Mouse (Mus musculus) heart, embryonic 10.5 days (tissue): ENCODE measurements around the gene Tarbp1. TPM values are rescaled to one million over a fixed set of nuclear protein-coding genes. Genes with fewer than 3 reads are reported as not detected.
A peak's percentile ranks its signal among the peaks of the same experiment; 100 is the strongest.

Experiments used
- DNase-seq: peaks from one replicate; pipeline ENCODE4 v3.0.0-alpha.2; 2017; ENCODE audit warnings: low spot score
- H3K27ac ChIP-seq: fragments of 300-500 bp; sonication (generic); 2 replicates; pipeline ENCODE4 v1.5.1; 2016; ENCODE audit warnings: mild to moderate bottlenecking
- H3K27me3 ChIP-seq: fragments of 300-500 bp; sonication (generic); 2 replicates; pipeline ENCODE4 v1.6.1; 2016; ENCODE audit warnings: mild to moderate bottlenecking; ENCODE audit not compliant: poor library complexity, insufficient read depth, severe bottlenecking
- H3K36me3 ChIP-seq: fragments of 300-500 bp; sonication (generic); 2 replicates; pipeline ENCODE4 v1.6.1; 2016; ENCODE audit warnings: mild to moderate bottlenecking, moderate library complexity
- H3K4me1 ChIP-seq: fragments of 300-500 bp; sonication (generic); 2 replicates; pipeline ENCODE4 v1.6.1; 2016; ENCODE audit warnings: mild to moderate bottlenecking
- H3K4me3 ChIP-seq: fragments of 300-500 bp; sonication (generic); 2 replicates; pipeline ENCODE4 v1.5.1; 2016; ENCODE audit warnings: mild to moderate bottlenecking, moderate library complexity
- H3K9me3 ChIP-seq: fragments of 300-500 bp; sonication (generic); 2 replicates; pipeline ENCODE4 v1.6.1; 2016; ENCODE audit warnings: mild to moderate bottlenecking, moderate library complexity
- WGBS: fragments of 180-500 bp; shearing (Covaris S2); methylation state at CpG from one replicate; pipeline ENCODE4 v1.1.7; 2016; 5-methylcytosine and 5-hydroxymethylcytosine counted together
- polyA plus RNA-seq: library from polyadenylated mRNA; unstranded; fragments of >200 nt; fragmentation: Nextera tagmentation; extraction: Ambion mirVana; gene quantifications from 2 replicates; pipeline ENCODE4 v1.2.1, GENCODE M21; 2016

Tarbp1 gene
- polyA plus RNA-seq, result 1.9 and 2.7 TPM in 2 replicates

DNA sequence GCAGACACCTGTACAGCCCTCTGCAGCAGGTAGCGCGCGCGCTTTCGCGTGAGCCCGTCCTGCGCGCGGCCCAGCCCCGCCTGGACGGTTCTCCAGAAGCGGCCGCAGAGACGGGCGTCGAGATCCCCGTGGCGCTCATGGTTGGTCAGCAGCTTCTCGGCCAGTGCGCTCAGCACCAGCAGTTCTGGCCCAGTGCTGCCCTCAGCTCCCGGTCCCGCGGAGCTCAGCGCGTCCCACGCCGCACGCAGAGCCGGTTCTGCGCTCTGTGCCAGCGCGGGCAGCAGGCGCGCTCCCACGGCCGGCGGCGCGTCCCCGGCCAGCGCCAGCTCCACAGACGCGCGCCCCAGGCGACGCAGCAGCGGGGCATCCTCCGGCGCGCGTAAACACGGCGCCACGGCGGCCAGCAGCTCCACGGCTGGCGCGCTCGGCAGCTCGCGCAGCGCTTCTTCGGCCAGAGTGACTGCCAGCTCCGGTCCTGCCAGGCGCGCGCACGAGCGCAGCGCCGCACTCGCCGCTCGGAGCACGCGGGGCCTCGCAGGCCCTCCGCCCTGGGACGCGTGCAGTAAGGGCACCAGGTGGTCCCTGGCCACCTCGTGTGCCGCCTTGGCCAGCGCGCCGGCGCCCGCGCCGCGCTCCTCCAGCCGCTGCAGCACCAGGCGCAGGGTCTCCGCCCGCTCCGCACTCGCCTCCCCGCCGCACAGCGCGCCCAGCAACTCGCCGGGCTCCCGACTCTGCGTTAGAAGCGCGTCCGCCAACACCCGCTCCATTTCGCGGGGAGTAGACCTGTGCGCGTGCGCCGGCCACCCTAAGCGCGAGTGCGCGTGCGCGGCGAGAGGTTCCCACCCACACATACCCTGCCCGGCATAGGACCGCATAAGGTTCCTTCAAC lies at the start of gene Tarbp1:
Gene Tarbp1, minus strand, starts transcription at position 767 of the 889 bp plus-strand sequence.
- Histone ChIP-seq H3K9me3 (no peaks in the 10 kb centered on the region), H3K4me3 (peak within 1 kb of the TSS; percentile 94), H3K27ac (peak within 1 kb of the TSS; percentile 94), H3K4me1 (peaks cover 22% of the 10 kb centered on the region), H3K27me3 (peaks cover 18% of the 10 kb centered on the region), H3K36me3 (peaks cover 15% of the 10 kb centered on the region)
- under 1% methylated on average over 124 of the region's 124 CpGs for WGBS
- peak; percentile 92 for DNase-seq

DNA sequence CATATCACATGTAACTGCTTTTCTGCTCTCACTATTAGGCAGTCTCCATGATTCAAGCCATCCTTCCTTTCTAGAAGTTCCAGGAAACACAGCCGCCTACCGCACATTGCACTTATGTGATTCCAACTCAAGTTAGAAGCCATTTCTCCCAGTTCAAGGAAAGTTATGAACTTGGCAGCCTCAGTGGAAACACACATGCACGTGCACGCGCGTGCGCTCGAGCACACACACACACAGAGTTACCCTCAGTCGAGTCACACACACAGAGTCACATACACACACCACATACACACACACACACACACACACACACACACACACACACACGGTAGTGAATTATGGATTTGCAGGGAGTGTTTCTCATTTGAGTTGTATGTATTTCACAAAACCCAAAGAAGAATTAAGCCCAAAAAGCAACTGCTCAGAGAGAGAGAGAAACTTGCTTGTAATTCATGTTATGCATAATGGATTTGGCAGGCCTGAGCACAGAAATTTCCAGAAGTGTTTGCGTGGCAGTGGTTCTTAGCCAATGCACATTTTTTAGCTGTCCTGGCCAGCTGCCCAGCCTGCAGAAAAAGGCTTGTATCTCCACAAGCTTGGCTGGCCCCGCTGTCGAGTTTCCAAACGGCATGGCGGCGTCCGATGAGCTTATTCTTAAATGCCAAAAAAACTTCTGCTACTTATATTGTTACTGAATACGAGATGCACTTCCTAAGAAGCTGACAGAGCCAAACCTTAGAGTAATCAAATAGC lies 49.5 kb upstream of the Tarbp1 start:
- H3K9me3 ChIP-seq, result no peaks in the 10 kb centered on the region
- no peaks in the 10 kb centered on the region for H3K27me3 ChIP-seq
- H3K4me1 ChIP-seq, result peaks cover 46% of the 10 kb centered on the region
- DNase-seq, result no peak
- peak overlapping the region; percentile 72 for H3K27ac ChIP-seq
- WGBS, result 80% methylated on average over 18 of the region's 18 CpGs
- H3K36me3 ChIP-seq, result no peaks in the 10 kb centered on the region
- no peak overlapping the region for H3K4me3 ChIP-seq

DNA sequence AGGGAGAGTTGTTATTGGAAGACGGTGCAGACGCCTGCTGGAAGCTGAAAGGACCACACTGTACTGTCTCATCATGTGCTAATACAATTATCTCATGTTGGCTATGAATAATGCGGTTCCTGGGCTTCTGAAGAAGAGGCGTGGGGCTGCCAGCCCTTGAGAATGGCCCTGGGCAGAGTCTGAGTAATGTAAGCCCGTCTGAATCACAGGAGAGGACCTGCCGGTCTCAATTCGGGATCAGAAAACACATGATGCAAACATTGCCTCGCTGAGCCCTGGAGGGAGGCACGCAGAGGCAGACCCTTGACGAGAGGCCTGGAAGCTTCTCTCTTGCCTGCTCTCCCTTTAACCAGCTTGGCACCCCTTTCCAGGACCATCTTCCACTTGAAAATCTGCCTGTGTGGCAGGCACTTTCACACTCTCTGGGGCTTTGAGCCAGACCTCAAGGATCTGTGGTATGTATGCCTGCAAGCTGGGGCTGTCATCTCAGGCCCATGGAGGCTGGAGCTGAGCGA lies 48.3 kb upstream of the Tarbp1 start:
- Histone ChIP-seq H3K4me1 (peaks cover 35% of the 10 kb centered on the region), H3K9me3 (no peaks in the 10 kb centered on the region), H3K4me3 (no peak overlapping the region), H3K36me3 (no peaks in the 10 kb centered on the region), H3K27me3 (no peaks in the 10 kb centered on the region), H3K27ac (0 out of 2 replicates have a peak overlapping the region, but pooled peaks have one; percentile 64)
- DNase-seq, result no peak
- WGBS, result 66% methylated on average over 11 of the region's 11 CpGs

DNA sequence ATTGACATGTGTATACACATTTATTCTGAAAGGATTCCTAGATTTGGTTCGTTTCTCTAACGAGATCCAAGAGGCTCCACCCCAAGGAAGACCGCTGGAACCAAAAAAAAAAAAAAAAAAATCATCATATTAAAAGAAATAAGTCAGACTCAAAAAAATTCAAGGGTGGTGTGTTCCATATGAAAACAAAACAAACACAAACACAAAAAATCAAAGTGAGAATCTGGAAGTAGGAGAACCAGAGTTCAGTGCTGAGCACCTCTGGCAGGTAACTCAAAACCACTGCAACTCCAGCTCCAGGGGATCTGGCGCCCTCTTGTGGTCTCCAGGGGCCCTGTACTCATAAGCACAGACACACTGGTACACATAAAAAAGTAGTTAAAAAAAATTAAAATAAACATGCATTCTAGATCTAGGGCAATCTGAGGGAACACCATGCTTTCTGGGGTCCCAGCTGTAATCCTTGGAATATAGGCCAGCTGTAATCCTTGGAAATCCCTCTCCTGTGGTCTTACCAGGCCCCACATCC lies 44.6 kb upstream of the Tarbp1 start:
- no peak for DNase-seq
- Histone ChIP-seq H3K27me3 (no peaks in the 10 kb centered on the region), H3K4me1 (peaks cover 32% of the 10 kb centered on the region), H3K36me3 (no peaks in the 10 kb centered on the region), H3K9me3 (no peaks in the 10 kb centered on the region), H3K27ac (no peak overlapping the region), H3K4me3 (no peak overlapping the region)
- WGBS, result 84% methylated on average over 4 of the region's 4 CpGs

DNA sequence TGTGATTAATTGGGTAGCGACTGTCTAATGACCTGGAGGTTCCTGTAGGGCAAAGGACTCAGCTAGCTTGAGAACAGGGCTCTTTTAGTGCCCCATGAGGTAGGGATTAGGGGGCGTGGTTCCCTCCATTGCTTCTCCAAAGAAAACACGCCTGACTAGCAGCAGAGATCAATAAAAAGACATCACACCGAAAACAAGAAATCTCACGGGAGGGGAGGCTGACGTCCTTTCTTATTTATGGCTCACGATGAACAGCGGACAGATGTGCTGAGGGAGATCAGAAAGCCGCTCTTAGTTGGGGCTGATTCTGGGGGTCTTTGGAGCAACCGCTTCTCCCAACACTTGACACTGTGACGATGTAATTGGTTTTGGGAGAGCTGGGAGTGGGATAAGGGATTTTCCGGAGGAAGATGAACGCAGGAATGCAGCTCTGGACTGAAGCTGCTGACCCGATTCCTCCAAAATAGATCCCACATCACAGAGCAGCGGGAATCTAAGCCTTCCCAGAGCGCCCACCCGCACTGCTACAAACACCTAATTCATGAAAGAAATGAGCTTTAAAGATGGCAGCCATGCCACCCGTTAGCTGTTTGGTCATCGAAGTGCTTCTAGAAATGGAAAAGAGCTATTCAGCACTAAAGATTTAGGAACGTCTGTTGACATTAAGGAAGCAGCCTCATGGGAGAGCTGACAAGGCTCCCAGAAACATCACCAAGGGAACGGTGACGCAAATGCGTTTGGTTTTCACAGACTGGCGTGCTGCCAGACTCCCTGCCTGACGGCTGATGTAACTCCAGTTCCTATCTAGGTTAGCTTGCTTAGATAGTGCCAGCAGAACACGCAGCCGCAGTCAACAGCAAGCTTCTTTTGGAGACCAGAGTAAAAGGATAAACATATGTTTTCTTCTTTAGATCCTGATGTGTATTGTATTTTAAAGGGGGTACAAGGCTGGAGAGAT lies 42.0 kb upstream of the Tarbp1 start:
- 15% methylated on average over 27 of the region's 27 CpGs for WGBS

DNA sequence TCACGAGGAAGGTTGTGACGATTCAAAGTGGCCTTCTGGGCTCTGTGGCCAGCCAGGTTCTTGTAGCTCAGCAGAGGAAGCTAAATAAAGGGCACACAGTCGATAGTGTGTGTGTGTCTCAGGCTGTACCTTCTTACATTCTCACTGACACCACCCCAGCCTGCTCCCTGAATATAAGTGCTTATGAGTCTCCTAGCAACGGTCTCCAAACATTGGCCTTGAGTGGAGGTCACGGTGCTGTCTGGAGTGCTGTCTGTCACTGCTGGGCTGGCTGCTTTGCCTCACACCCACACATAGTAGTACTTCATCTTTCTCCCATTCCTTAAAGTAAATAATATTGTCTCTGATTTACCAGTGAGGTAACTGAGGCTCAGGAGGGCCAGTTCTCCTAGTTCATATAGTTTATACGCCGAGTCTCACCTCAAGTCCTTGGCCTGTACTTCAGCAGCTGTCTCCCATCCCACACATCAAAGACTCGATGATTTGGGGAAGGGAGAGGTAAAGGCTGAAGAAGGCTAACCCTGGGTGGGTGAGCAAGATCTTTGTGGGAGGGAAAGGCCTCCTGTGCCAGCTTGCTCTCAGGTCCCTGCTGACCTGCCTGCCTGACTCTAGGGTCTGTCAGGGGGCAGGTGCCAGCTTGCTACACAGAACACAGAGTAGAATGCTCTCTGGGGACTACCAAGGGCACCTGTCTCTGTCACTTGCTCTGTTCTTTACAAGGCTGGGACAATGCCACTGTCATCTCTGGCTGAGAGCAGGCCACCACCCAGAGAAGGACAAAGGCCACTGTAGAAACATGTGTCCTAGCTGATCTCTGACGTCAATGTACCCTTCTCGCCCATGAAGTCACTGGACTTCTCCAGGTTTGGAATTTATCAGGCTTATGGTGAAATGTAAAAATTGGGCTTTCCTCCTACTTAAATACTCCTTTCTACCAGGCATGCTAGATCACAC lies 39.4 kb upstream of the Tarbp1 start:
- H3K27me3 ChIP-seq, result no peaks in the 10 kb centered on the region
- 57% methylated on average over 10 of the region's 10 CpGs for WGBS
- peaks cover 38% of the 10 kb centered on the region for H3K4me1 ChIP-seq
- H3K9me3 ChIP-seq, result no peaks in the 10 kb centered on the region
- H3K4me3 ChIP-seq, result no peak overlapping the region
- no peaks in the 10 kb centered on the region for H3K36me3 ChIP-seq
- H3K27ac ChIP-seq, result peak overlapping the region; percentile 88
- DNase-seq, result peak; percentile 93

More for the DNA sequence above, 42.0 kb upstream of the Tarbp1 start:
- Histone ChIP-seq H3K4me3 (peak overlapping the region; percentile 46), H3K9me3 (no peaks in the 10 kb centered on the region), H3K36me3 (no peaks in the 10 kb centered on the region), H3K27me3 (no peaks in the 10 kb centered on the region), H3K4me1 (peaks cover 38% of the 10 kb centered on the region), H3K27ac (peak overlapping the region; percentile 81)
- DNase-seq, result peak; percentile 95

DNA sequence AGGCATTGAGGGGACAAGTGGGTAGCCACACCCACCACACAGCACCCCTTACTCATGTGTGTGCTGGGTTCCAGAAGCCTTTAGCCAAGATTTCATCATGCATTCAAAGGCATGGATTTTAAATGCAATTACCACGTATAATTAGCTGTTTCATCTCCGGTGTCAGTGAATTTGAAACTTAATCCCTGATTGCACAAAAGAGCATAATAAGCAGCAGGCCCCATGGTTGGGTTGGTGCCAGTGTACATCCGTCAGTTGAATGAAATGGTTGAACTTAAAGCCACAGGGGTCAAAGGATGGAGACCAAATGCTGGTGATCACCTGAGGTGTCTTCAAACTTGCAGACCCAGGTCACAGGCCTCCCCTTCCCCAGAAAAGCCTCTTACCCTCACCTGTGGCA lies 36.0 kb upstream of the Tarbp1 start:
- Histone ChIP-seq H3K36me3 (no peaks in the 10 kb centered on the region), H3K27me3 (no peaks in the 10 kb centered on the region), H3K4me3 (no peak overlapping the region), H3K27ac (no peak overlapping the region), H3K4me1 (peaks cover 23% of the 10 kb centered on the region), H3K9me3 (no peaks in the 10 kb centered on the region)
- no peak for DNase-seq
- 89% methylated on average over 3 of the region's 3 CpGs for WGBS

DNA sequence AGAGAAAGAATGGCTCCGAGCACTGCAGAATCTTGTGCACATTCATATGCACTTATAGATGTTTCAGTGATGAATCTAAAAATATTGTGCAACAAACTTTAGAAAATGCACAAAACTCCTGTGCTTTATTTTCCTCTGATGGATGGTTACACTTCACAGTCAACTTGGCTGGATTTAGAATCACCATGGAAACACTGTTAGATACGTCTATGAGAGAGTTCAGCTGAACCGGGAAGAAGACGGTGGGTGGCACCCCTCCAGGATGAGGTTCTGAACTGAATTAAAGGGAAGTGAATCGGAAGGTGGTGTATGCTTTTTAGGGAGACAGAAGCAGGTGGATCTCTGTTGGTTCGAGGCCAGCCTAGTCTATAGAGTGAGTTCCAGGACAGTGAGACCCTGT lies 34.8 kb upstream of the Tarbp1 start:
- no peak overlapping the region for H3K4me3 ChIP-seq
- peaks cover 17% of the 10 kb centered on the region for H3K4me1 ChIP-seq
- no peaks in the 10 kb centered on the region for H3K36me3 ChIP-seq
- H3K27ac ChIP-seq, result no peak overlapping the region
- H3K9me3 ChIP-seq, result no peaks in the 10 kb centered on the region; the same call in 1 of the 2 replicates
- no peak for DNase-seq
- 84% methylated on average over 6 of the region's 6 CpGs for WGBS
- H3K27me3 ChIP-seq, result no peaks in the 10 kb centered on the region

DNA sequence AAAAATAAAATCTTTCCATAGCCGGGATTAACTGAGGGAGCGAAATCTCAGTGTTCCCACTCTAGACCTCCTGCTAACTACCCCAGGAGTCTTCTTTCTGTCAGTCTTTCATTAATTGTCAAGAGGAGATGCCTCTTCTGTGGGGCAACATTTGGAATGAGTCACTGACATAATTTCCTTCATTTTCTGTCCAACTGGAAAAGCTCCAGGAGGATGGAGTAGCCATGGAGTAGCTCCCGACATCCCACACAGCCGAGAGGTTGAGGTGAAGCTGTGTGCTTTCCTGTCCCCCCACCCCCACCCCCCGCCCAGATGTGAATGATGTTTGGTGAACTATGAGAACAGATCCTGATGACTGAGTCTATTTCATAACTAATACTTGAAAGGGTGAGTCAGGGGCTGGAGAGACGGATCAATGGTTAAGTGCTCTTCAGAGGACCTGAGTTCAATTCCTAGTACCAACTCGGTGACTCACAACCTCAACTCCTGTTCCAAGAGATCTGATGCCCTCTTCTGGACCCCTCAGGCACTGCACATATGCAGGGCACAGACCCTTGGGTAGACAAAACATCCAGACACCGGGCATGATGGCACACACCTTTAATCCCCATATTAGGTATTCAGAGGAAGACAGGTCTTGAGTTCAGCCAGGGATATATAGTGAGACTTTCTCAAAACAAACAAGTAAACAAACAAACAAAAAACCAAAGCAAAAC lies 34.2 kb upstream of the Tarbp1 start:
- Histone ChIP-seq H3K27ac (no peak overlapping the region), H3K36me3 (no peaks in the 10 kb centered on the region), H3K4me1 (peaks cover 11% of the 10 kb centered on the region), H3K27me3 (no peaks in the 10 kb centered on the region), H3K4me3 (no peak overlapping the region), H3K9me3 (no peaks in the 10 kb centered on the region; the same call in 1 of the 2 replicates)
- WGBS, result 88% methylated on average over 8 of the region's 8 CpGs
- DNase-seq, result no peak

DNA sequence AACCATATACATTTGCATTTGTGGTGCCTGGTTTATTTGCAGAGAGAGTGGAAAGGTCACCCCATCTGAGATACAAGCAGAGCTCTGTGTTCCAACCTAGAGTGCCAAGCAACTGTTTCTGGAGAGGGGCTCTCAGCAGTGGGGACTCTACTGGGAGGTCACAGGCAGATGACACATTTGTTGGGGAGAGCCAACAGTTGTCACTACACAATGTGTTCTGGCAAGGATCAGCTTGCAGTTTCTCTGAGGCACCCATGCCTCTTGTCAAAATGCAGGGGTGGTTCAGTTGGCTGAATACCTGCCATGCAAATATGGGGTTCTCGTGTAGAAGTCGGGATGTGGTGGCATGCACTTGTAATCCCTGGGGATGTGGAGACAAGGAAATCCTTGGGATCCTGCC lies 33.4 kb upstream of the Tarbp1 start:
- no peaks in the 10 kb centered on the region for H3K27me3 ChIP-seq
- peaks cover 3% of the 10 kb centered on the region; the same call in 1 of the 2 replicates for H3K4me1 ChIP-seq
- 86% methylated on average over 2 of the region's 2 CpGs for WGBS
- no peaks in the 10 kb centered on the region; the same call in 1 of the 2 replicates for H3K9me3 ChIP-seq
- H3K27ac ChIP-seq, result no peak overlapping the region
- DNase-seq, result no peak
- H3K36me3 ChIP-seq, result no peaks in the 10 kb centered on the region
- no peak overlapping the region for H3K4me3 ChIP-seq
